Mouse (Mus musculus): ENCODE measurements around the gene Hbs1l. TPM values are rescaled to one million over a fixed set of nuclear protein-coding genes. Genes with fewer than 3 reads are reported as not detected.

Gene Hbs1l
- polyA plus RNA-seq, 1 experiment from 2014 or later, result 92.5 TPM

DNA sequence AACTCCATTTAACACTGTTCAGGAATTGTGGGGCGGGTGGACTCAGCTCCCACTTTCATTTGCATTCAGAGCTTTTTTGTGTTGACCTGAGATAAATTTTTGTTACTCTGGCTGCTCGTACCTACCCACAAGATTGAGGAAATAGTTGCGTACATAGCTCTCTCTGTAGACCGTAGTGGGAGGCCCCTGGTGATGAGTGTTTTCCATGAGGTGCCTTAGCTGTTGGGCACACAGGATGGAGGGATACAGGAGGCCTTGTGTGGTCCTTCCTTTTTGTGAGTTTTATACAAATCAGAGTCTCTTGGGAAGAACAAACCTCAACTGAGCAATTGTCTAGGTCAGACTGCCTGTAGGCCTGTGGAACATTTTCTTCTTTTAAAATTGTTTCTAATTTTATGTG, 109.0 kb downstream of the Hbs1l start:
- WGBS, result 75% methylated on average over 4 of the region's 4 CpGs
- Histone ChIP-seq H3K9me3 (ENCODE audit: low read depth, low read length) (no peaks in the 10 kb centered on the region), H3K4me2 (no peak overlapping the region), H3K4me3 (ENCODE audit: low read depth, low read length) (no peak overlapping the region), H3K4me1 (ENCODE audit: insufficient read depth) (no peaks in the 10 kb centered on the region), H3K36me3 (ENCODE audit: insufficient read depth) (no peaks in the 10 kb centered on the region), H3K27ac (ENCODE audit: low read depth) (no peak overlapping the region), H3K27me3 (ENCODE audit: insufficient read depth, low read length) (no peaks in the 10 kb centered on the region), H3K9ac (no peak overlapping the region)
- no peak for TF ChIP-seq CTCF (IDR thresholded peaks at IDR 0.05; ENCODE audit: low read depth)
- DNase-seq (no peak), ATAC-seq (ENCODE audit: insufficient read depth) (no peak)

DNA sequence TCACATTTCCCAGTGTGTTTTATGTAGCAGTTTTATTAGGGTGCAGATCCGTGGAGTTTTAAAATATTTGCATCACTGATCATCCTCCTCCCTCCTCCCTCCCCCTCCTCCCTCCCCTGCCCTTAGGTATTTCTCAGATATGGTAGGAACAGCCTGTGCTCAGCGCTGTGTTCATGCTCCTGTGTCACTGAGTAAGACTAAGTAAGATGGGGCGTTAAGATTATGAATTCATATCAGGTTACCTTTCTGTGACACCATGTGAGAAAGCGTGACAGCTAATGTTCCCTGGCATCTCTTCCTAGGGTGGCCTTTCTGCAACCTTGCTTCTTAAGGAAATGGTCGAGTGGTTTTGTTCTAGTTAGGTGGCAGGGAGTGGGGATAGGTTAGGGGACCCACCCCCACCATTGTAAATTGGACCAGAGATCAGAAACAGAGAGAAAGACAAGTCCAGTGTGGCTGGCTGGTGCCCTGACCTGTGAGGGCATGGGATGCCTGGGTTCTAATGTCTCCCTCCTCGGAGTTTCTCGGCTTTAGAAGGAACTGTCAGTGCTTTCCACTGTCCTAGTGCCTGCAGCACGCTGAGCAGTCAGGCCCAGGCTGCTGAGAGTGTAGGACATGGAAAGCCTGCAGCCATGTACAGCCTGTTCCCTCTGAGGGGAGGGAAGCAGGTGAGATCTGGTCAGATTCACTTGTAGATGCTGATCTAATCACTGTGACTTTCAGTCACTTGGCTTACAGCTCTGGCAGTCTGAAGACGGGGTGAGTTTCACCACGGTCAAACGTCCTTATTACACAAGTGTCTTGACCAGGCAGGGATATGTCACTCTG, 110.1 kb downstream of the Hbs1l start:
- Histone ChIP-seq H3K36me3 (ENCODE audit: insufficient read depth) (no peaks in the 10 kb centered on the region), H3K9me3 (ENCODE audit: low read depth, low read length) (no peaks in the 10 kb centered on the region), H3K4me2 (no peak overlapping the region), H3K9ac (no peak overlapping the region), H3K27me3 (ENCODE audit: insufficient read depth, low read length) (no peaks in the 10 kb centered on the region), H3K4me1 (ENCODE audit: insufficient read depth) (no peaks in the 10 kb centered on the region), H3K27ac (ENCODE audit: low read depth) (no peak overlapping the region), H3K4me3 (ENCODE audit: low read depth, low read length) (no peak overlapping the region)
- DNase-seq (no peak), ATAC-seq (ENCODE audit: insufficient read depth) (no peak)
- no peak for TF ChIP-seq CTCF (IDR thresholded peaks at IDR 0.05; ENCODE audit: low read depth)
- 79% methylated on average over 11 of the region's 11 CpGs for WGBS

DNA sequence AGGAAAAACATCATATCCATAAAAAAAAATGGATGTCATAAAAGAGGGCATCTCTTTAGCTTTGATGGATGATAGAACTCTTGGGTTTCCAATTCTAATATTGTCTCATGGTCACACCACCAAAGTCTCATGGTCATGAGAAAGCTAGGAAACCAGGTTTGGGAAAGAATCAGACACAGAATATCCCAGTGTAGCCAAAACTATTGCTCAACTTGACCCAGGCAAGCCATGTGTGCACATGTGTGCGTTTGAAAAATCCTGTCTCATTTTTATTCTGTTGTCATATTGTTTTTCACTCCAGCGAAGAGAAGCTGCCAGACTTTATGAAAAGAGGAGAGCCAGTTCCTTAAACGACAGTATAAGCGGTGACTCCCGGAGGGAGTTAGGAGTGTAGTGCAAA, 114.9 kb downstream of the Hbs1l start:
- Histone ChIP-seq H3K27ac (ENCODE audit: low read depth) (no peak overlapping the region), H3K9me3 (ENCODE audit: low read depth, low read length) (no peaks in the 10 kb centered on the region), H3K4me2 (no peak overlapping the region), H3K27me3 (ENCODE audit: insufficient read depth, low read length) (no peaks in the 10 kb centered on the region), H3K4me3 (ENCODE audit: low read depth, low read length) (no peak overlapping the region), H3K36me3 (ENCODE audit: insufficient read depth) (no peaks in the 10 kb centered on the region), H3K9ac (no peak overlapping the region), H3K4me1 (ENCODE audit: insufficient read depth) (no peaks in the 10 kb centered on the region)
- 68% methylated on average over 5 of the region's 5 CpGs for WGBS
- no peak for ATAC-seq (ENCODE audit: insufficient read depth)
- no peak for DNase-seq
- no peak for TF ChIP-seq CTCF (IDR thresholded peaks at IDR 0.05; ENCODE audit: low read depth)

DNA sequence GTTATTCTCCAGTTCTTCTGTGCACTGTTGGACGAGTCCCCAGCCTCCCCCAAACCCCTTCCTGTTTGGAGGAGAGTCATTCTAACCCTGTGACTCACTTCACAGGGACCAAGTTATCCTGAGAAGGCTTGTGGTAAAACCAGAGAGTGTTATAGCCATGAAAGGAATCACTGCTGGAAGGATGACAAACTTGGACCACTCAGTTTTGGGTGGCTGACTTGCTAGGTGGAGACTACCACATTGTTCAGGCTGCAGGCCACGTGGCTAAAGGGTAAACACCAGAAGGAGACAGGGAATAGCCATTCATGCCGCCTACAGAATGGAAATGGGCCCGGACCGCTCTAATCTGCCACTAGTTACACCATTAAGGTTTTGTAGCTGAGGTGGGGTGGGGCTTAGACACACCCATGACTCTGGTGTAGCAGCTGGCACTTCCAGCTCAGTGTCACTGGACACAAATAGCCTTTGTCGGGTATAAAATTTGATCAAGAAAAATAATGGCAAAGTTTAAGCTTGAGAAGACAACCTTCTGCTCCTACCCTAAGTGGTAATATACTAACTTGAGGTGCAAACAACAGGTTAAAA, 115.9 kb downstream of the Hbs1l start:
- Histone ChIP-seq H3K27ac (ENCODE audit: low read depth) (no peak overlapping the region), H3K27me3 (ENCODE audit: insufficient read depth, low read length) (no peaks in the 10 kb centered on the region), H3K4me3 (ENCODE audit: low read depth, low read length) (no peak overlapping the region), H3K9ac (no peak overlapping the region), H3K4me1 (ENCODE audit: insufficient read depth) (no peaks in the 10 kb centered on the region), H3K9me3 (ENCODE audit: low read depth, low read length) (no peaks in the 10 kb centered on the region), H3K4me2 (no peak overlapping the region), H3K36me3 (ENCODE audit: insufficient read depth) (no peaks in the 10 kb centered on the region)
- TF ChIP-seq CTCF (IDR thresholded peaks at IDR 0.05; ENCODE audit: low read depth), result no peak
- 71% methylated on average over 6 of the region's 6 CpGs for WGBS
- no peak for DNase-seq
- no peak for ATAC-seq (ENCODE audit: insufficient read depth)

DNA sequence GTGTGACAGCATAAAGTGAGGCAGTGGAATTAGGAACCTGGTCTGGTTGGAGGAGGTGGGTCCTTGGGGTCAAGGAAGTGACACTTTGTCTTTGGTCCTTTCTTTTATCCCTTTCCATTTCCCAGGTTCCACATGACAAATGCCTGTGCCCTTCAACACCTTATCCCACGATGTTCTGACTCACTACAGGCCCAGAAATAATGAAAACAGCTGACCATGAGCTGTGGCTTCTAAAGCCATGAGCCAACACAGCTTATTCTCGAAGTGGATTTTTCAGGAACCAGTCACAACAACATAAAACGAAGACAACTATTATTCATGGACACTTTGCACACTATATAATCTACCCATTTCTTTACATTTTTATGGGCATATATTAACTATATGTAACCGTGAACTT, 119.3 kb downstream of the Hbs1l start:
- ATAC-seq (ENCODE audit: insufficient read depth) (no peak), DNase-seq (no peak)
- 72% methylated on average over 4 of the region's 4 CpGs for WGBS
- Histone ChIP-seq H3K4me2 (no peak overlapping the region), H3K9me3 (ENCODE audit: low read depth, low read length) (no peaks in the 10 kb centered on the region), H3K27ac (ENCODE audit: low read depth) (no peak overlapping the region), H3K4me3 (ENCODE audit: low read depth, low read length) (no peak overlapping the region), H3K4me1 (ENCODE audit: insufficient read depth) (no peaks in the 10 kb centered on the region), H3K9ac (no peak overlapping the region), H3K27me3 (ENCODE audit: insufficient read depth, low read length) (no peaks in the 10 kb centered on the region), H3K36me3 (ENCODE audit: insufficient read depth) (no peaks in the 10 kb centered on the region)
- no peak for TF ChIP-seq CTCF (IDR thresholded peaks at IDR 0.05; ENCODE audit: low read depth)

DNA sequence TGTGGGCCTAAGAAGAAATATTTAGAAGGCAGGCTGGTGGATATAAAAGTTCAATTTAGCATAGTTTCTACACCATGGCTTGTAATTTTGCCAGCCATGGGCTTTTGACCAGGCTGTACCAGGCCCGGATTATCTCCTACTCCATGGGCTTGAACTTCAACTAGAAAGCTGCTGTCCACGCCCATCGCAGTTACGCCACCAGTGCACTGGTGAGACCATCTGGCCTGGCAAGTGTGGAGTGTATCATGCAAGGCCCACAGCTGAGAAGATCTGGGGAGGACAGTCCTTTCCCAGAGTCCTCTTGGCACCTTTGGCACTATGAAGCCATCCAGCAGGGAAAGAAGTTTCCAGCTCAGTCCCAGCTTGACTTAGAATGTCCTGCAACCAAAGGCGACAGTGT, 120.4 kb downstream of the Hbs1l start:
- Histone ChIP-seq H3K9ac (no peak overlapping the region), H3K4me3 (ENCODE audit: low read depth, low read length) (no peak overlapping the region), H3K27me3 (ENCODE audit: insufficient read depth, low read length) (no peaks in the 10 kb centered on the region), H3K9me3 (ENCODE audit: low read depth, low read length) (no peaks in the 10 kb centered on the region), H3K27ac (ENCODE audit: low read depth) (no peak overlapping the region), H3K4me1 (ENCODE audit: insufficient read depth) (no peaks in the 10 kb centered on the region), H3K36me3 (ENCODE audit: insufficient read depth) (no peaks in the 10 kb centered on the region), H3K4me2 (no peak overlapping the region)
- 89% methylated on average over 5 of the region's 5 CpGs for WGBS
- DNase-seq (no peak), ATAC-seq (ENCODE audit: insufficient read depth) (no peak)
- no peak for TF ChIP-seq CTCF (IDR thresholded peaks at IDR 0.05; ENCODE audit: low read depth)

Other genes with a start within 250 kb of the Hbs1l start
- gene Myb, start 135.0 kb upstream of the Hbs1l start, polyA plus RNA-seq (2014; fragmentation: Nextera tagmentation; extraction: Ambion mirVana), result 4.0 and 4.1 TPM in 2 replicates
- 0.08 TPM in 1 of 2 replicates, not detected in the other for gene Aldh8a1, start 81.3 kb downstream of the Hbs1l start, polyA plus RNA-seq (2014; fragmentation: Nextera tagmentation; extraction: Ambion mirVana)

All from lung, embryonic 14.5 days (tissue).